Mouse (Mus musculus) spleen, adult 2 months (tissue): Measurements from ENCODE around the gene Acp7. TPM values are rescaled to one million over a fixed set of nuclear protein-coding genes. Genes with fewer than 3 reads are reported as not detected.

Experiments
- DNase-seq, 2 experiments: peaks; one replicate each; pipeline versions ENCODE4 v3.0.0 to v3.0.0-alpha.2; 2012 to 2021; ENCODE audit warnings: low spot score in 2 of 2, low read depth in 1 of 2
- H3K27ac ChIP-seq: fragments of 200-500 bp; 2 replicates; pipeline ENCODE4 v1.5.1; 2012; ENCODE audit warnings: low read length, inconsistent platforms; ENCODE audit not compliant: insufficient read depth
- H3K27me3 ChIP-seq: fragments of 200-500 bp; 2 replicates; pipeline ENCODE4 v1.6.1; 2012; ENCODE audit warnings: mild to moderate bottlenecking, moderate library complexity, low read length, inconsistent platforms; ENCODE audit not compliant: control insufficient read depth, insufficient read depth
- H3K36me3 ChIP-seq: fragments of 200-500 bp; 2 replicates; pipeline ENCODE4 v1.6.1; 2012; ENCODE audit warnings: mild to moderate bottlenecking, low read length, inconsistent platforms; ENCODE audit not compliant: control insufficient read depth, insufficient read depth
- H3K4me1 ChIP-seq: fragments of 200-500 bp; 2 replicates; pipeline ENCODE4 v1.6.1; 2011; ENCODE audit warnings: inconsistent platforms; ENCODE audit not compliant: control insufficient read depth, insufficient read depth, insufficient read length
- H3K4me3 ChIP-seq: fragments of 200-500 bp; 2 replicates; pipeline ENCODE4 v1.5.1; 2011; ENCODE audit warnings: mild to moderate bottlenecking, inconsistent platforms; ENCODE audit not compliant: insufficient read depth, insufficient read length; ENCODE audit errors: extremely low read depth
- CTCF ChIP-seq: fragments of 200-500 bp; IDR thresholded peaks from 2 replicates; pipeline ENCODE4 v1.5.1; 2011; ENCODE audit warnings: mild to moderate bottlenecking, inconsistent platforms; ENCODE audit not compliant: insufficient read depth, insufficient read length, insufficient replicate concordance; ENCODE audit errors: extremely low read depth
- POLR2A ChIP-seq: fragments of 200-500 bp; IDR thresholded peaks from 2 replicates; pipeline ENCODE4 v1.6.1; 2011; ENCODE audit warnings: low read depth, low read length, inconsistent platforms
- WGBS: fragments of 180-500 bp; shearing (Covaris S2); methylation state at CpG from one replicate; pipeline ENCODE4 v1.1.7; 2018; 5-methylcytosine and 5-hydroxymethylcytosine counted together
- polyA plus RNA-seq: library from polyadenylated mRNA; depleted of rRNA; stranded (reverse); fragments of >200 nt; gene quantifications from 2 replicates; pipeline ENCODE4 v1.2.3, GENCODE M21; 2012

The Acp7 gene
- polyA plus RNA-seq, 1 experiment: not detected

- H3K4me3 ChIP-seq: no peak overlapping the region
- no peaks in the 10 kb centered on the region for H3K27me3 ChIP-seq
- WGBS: 78% methylated on average over 6 of the region's 6 CpGs
- no peak overlapping the region for H3K27ac ChIP-seq
- DNase-seq: no peak
- TF ChIP-seq CTCF: no peak
- TF ChIP-seq POLR2A: no peak
- no peaks in the 10 kb centered on the region; the same call in 1 of the 2 replicates for H3K4me1 ChIP-seq
- no peaks in the 10 kb centered on the region for H3K36me3 ChIP-seq
Observed at GRCm38 (mm10) chr7:28585001-28585400, 46.1 kb downstream of the Acp7 start.

- no peaks in the 10 kb centered on the region for H3K27me3 ChIP-seq
- no peak overlapping the region for H3K4me3 ChIP-seq
- DNase-seq: no peak
- H3K27ac ChIP-seq: 0 out of 2 replicates have a peak overlapping the region, but pooled peaks have one; percentile 1
- H3K4me1 ChIP-seq: no peaks in the 10 kb centered on the region; the same call in 1 of the 2 replicates
- no peak for TF ChIP-seq CTCF
- no peak for TF ChIP-seq POLR2A
- WGBS: 74% methylated on average over 4 of the region's 4 CpGs
- H3K36me3 ChIP-seq: no peaks in the 10 kb centered on the region
Observed at GRCm38 (mm10) chr7:28584468-28584867, 46.7 kb downstream of the Acp7 start.

- no peak for DNase-seq
- 81% methylated on average over 8 of the region's 8 CpGs for WGBS
- H3K27me3 ChIP-seq: no peaks in the 10 kb centered on the region
- H3K4me3 ChIP-seq: no peak overlapping the region
- no peak for TF ChIP-seq POLR2A
- no peak for TF ChIP-seq CTCF
- H3K27ac ChIP-seq: no peak overlapping the region
- H3K4me1 ChIP-seq: peaks cover 3% of the 10 kb centered on the region; the same call in 1 of the 2 replicates
- no peaks in the 10 kb centered on the region for H3K36me3 ChIP-seq
Observed at GRCm38 (mm10) chr7:28583570-28584344, 47.4 kb downstream of the Acp7 start.

GRCm38 (mm10) chr7:28582841-28583240, 48.3 kb downstream of the Acp7 start:
- no peak overlapping the region for H3K4me3 ChIP-seq
- peaks cover 3% of the 10 kb centered on the region; the same call in 1 of the 2 replicates for H3K4me1 ChIP-seq
- no peaks in the 10 kb centered on the region for H3K27me3 ChIP-seq
- no peak for TF ChIP-seq CTCF
- TF ChIP-seq POLR2A: no peak
- DNase-seq: no peak
- WGBS: 74% methylated on average over 11 of the region's 11 CpGs
- no peaks in the 10 kb centered on the region for H3K36me3 ChIP-seq
- no peak overlapping the region for H3K27ac ChIP-seq

GRCm38 (mm10) chr7:28581721-28582120, 49.4 kb downstream of the Acp7 start:
- Histone ChIP-seq H3K27ac (no peak overlapping the region; the same call in 1 of the 2 replicates), H3K36me3 (no peaks in the 10 kb centered on the region), H3K4me1 (peaks cover 3% of the 10 kb centered on the region; the same call in 1 of the 2 replicates), H3K4me3 (no peak overlapping the region), H3K27me3 (no peaks in the 10 kb centered on the region)
- DNase-seq: no peak
- 56% methylated on average over 4 of the region's 4 CpGs for WGBS
- TF ChIP-seq POLR2A (no peak), CTCF (no peak)

GRCm38 (mm10) chr7:28579826-28580225, 51.3 kb downstream of the Acp7 start:
- 69% methylated on average over 5 of the region's 5 CpGs for WGBS
- no peaks in the 10 kb centered on the region for H3K36me3 ChIP-seq
- no peak overlapping the region for H3K4me3 ChIP-seq
- TF ChIP-seq CTCF: no peak
- TF ChIP-seq POLR2A: no peak
- H3K4me1 ChIP-seq: peaks cover 3% of the 10 kb centered on the region; the same call in 1 of the 2 replicates
- no peak for DNase-seq
- no peaks in the 10 kb centered on the region for H3K27me3 ChIP-seq
- H3K27ac ChIP-seq: no peak overlapping the region

GRCm38 (mm10) chr7:28578543-28579053, 52.5 kb downstream of the Acp7 start:
- Histone ChIP-seq H3K4me3 (no peak overlapping the region), H3K27ac (no peak overlapping the region)
- WGBS: 92% methylated on average over 5 of the region's 5 CpGs

More at GRCm38 (mm10) chr7:28578543-28579053, 52.5 kb downstream of the Acp7 start:
- peaks cover 3% of the 10 kb centered on the region; the same call in 1 of the 2 replicates for H3K4me1 ChIP-seq
- H3K36me3 ChIP-seq: no peaks in the 10 kb centered on the region
- DNase-seq: no peak
- TF ChIP-seq CTCF: no peak
- TF ChIP-seq POLR2A: no peak
- no peaks in the 10 kb centered on the region for H3K27me3 ChIP-seq
